Mouse (Mus musculus): ENCODE data around the gene Rusc2.

The Rusc2 gene

DNA sequence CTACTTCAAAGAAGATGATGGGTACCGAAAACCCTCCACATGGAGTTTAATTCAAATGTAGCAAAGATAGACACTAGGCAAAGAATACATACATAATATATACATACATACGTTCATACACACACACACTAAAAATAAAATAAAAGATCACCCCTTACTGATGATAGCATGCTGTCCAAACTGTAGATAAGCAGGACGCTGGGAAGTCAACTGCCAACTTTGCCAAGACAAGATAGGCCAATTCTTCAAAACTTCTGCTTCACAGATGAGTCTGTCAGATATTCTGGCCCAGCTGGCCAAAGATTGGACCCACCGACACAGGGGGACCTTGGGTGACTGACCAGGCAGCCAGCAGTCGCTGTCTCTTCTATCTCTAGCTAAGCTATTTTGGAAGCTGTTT, 81.3 kb downstream of the Rusc2 start:
- H3K36me3 ChIP-seq (ENCODE audit: control insufficient read depth, insufficient read depth, low read length, poor library complexity, severe bottlenecking): no peaks in the 10 kb centered on the region
- DNase-seq (ENCODE audit: low read depth, low spot score): no peak
- H3K27me3 ChIP-seq (ENCODE audit: control insufficient read depth, insufficient read depth, low read length, poor library complexity, severe bottlenecking): no peaks in the 10 kb centered on the region

DNA sequence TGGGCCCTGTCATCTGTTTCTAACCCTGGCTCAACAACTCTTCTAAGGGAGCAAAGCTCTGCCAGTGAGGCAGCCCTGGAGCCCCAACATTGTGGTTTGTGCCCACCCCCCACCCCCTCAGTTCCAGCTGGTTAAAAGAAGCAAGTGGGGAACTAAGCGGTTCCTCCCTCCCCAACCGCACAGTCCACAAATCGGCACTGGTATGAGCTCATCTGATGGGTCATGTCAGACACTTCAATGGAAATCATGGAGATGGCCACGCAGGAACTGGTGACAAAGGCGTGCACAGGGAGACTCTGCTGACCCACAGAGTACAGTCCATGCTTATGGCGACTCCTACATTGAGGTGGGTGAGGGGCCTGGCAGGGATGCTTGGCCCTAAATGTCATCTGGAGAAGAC, 84.2 kb downstream of the Rusc2 start:
- Histone ChIP-seq H3K36me3 (ENCODE audit: control insufficient read depth, insufficient read depth, low read length, poor library complexity, severe bottlenecking) (no peaks in the 10 kb centered on the region), H3K27me3 (ENCODE audit: control insufficient read depth, insufficient read depth, low read length, poor library complexity, severe bottlenecking) (no peaks in the 10 kb centered on the region)
- peak; percentile 47 for DNase-seq (ENCODE audit: low read depth, low spot score)

DNA sequence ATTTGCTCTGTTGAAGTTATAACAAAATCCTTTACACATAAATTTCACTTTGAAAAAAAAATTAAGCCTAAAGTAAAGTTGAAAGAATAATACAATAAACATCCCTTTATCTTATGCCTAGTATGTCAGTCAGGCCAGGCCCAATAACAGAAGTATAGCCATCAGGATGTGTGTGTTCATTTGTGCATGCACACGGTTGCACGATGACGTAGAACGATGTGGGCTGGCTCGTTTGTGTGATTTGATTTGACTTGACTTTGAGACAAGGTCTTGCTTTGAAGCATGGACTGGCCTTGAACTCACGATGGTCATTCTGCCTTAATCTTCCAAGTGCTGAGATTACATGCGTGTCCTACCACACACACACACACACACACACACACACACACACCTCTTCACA, 85.1 kb downstream of the Rusc2 start:
- peak; percentile 73 for DNase-seq (ENCODE audit: low read depth, low spot score)
- H3K27me3 ChIP-seq (ENCODE audit: control insufficient read depth, insufficient read depth, low read length, poor library complexity, severe bottlenecking): no peaks in the 10 kb centered on the region
- no peaks in the 10 kb centered on the region for H3K36me3 ChIP-seq (ENCODE audit: control insufficient read depth, insufficient read depth, low read length, poor library complexity, severe bottlenecking)

DNA sequence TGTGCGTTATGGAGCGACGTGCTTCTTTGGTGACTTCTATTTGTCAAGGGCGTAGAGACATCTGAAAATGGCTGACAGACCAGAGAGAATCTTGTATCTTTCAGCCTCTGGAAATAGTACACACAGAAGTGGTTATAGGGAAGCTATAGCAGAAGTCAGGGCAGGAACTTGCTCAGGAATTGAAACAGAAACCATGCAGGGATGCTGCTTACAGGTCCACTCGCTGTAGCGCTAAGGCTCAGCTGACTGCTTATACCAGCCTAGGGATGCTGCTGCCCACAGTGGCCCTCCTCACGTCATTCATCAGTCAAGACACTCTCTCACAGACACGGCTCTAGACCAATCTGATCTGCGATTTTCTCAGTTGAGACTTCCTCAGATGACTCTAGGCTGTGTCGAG, 88.5 kb downstream of the Rusc2 start:
- Histone ChIP-seq H3K36me3 (ENCODE audit: control insufficient read depth, insufficient read depth, low read length, poor library complexity, severe bottlenecking) (no peaks in the 10 kb centered on the region), H3K27me3 (ENCODE audit: control insufficient read depth, insufficient read depth, low read length, poor library complexity, severe bottlenecking) (no peaks in the 10 kb centered on the region)
- DNase-seq (ENCODE audit: low read depth, low spot score): peak; percentile 66

DNA sequence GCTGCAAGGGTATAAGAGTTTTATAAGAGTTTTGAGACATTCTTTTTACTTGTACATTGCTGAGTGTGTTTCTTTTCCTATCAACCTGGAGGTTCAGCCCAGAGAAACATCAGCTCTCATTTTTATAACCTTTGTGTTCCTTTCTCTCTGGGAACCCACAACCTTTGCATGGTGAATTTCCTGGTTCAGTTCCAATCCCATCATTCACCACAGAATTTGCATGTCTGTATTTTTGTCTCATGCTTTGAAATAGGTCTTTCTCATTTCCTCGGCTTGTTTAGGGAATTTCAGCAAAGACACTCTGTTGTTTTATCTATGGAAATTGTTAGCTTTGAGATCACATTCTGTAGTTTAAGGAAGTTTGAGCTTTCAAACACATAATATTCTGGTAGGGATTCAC, 91.9 kb downstream of the Rusc2 start:
- H3K36me3 ChIP-seq (ENCODE audit: control insufficient read depth, insufficient read depth, low read length, poor library complexity, severe bottlenecking): no peaks in the 10 kb centered on the region
- peak; percentile 74 for DNase-seq (ENCODE audit: low read depth, low spot score)
- H3K27me3 ChIP-seq (ENCODE audit: control insufficient read depth, insufficient read depth, low read length, poor library complexity, severe bottlenecking): no peaks in the 10 kb centered on the region

DNA sequence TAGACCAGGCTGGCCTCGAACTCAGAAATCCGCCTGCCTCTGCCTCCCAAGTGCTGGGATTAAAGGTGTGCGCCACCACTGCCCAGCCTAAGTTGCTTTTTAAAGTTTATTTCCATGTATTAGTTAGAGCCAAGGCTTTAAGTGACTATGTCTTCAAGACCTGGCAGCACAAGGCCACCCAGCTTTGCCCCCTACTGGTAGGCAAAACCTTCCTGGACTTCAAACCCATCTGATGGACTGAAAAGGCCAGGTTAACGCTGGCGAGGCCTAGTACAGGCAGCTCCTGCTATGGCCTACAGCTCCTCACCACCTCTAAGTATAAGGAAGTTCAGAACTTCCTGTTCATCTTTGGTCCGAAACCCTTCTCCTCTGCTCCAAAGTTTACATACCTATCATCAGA, 94.8 kb downstream of the Rusc2 start:
- H3K36me3 ChIP-seq (ENCODE audit: control insufficient read depth, insufficient read depth, low read length, poor library complexity, severe bottlenecking): no peaks in the 10 kb centered on the region
- peak; percentile 79 for DNase-seq (ENCODE audit: low read depth, low spot score)
- no peaks in the 10 kb centered on the region for H3K27me3 ChIP-seq (ENCODE audit: control insufficient read depth, insufficient read depth, low read length, poor library complexity, severe bottlenecking)
